Mouse (Mus musculus) heart, adult 9 months (tissue): ENCODE data around the gene Rpl22l1.
"Not testable (repeated sequence)": the region's sequence is repeated elsewhere in the genome, so short reads cannot be mapped to it uniquely, and the experiment has no call there.

Source experiments
- DNase-seq, 2 experiments: peaks; one replicate each; pipeline ENCODE4 v3.0.0; 2022; ENCODE audit warnings: low spot score in 2 of 2

The Rpl22l1 gene

DNA sequence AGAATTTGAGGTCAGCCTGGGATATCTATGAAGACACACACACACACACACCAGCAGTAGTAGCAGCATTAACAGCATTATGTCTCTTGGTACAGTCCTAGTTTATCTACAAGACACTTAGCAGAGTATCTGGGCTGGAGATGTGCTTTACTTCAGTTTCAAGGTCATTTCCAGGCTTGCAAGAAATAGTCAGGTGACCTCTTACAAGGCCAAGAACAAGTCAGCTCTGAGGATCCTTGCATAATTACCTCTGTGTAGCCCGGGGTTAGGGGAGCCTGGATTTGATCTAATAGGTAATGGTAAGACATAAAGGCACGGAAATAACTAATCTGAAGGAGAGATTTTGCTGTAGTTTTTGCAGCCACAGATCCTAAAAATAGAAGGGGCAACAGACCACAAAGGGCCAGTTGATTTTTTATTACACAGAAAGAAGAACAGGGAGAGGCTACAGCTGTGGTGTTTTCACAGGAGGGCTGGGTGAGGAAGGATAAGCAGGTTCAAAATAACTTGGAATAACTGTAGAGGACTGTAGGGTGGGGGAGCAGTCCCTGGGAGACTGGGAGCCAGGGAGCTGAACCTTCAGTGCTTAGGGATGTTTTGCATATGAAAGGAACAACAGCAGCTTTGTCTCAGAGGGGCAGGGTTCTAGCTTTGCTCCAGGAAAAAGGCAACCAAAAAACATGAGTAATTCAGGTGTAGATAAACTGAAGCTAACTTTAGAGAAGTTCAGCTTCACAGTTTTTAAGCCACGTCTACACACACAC is 36.8 kb downstream of the Rpl22l1 start:
- no peak for DNase-seq

DNA sequence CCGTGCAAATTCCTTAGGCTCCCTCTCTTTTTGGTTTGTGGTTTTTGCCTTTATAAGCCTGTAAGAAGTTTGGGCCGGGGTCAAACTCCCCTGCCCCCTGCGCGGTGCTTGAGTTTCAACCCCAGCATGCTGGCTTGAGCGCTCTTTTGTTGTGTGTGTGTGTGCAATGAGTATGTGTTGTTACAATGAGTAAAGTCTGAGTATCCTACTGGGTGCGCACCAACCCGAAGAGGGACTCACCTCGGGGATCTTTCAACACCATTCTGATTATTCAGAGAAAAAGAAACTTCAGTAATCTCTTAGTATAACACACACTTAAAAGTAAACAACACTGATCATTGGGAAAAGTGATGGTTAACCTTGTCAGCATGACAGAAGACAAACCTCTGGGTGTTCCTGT is 38.0 kb downstream of the Rpl22l1 start:
- DNase-seq = no peak

DNA sequence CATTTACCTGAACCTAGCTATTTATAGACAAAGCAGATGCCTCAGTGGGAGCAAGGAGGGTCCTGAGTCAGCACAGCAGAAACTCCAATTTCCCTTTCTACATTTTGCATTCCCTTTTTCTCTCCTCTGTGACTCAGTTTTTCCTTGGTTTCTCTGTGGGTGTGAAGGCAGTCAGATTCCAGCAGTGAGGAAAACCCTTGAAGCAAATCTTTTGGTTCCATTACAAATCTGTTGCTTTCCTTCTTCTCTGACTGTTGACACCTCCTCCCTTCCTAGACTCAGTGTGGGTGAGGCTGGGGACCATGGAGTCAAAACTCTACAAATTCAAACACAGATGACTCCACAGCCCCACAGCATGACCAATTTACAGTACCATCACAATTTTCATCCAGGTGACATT is 41.9 kb downstream of the Rpl22l1 start:
- DNase-seq = no peak

DNA sequence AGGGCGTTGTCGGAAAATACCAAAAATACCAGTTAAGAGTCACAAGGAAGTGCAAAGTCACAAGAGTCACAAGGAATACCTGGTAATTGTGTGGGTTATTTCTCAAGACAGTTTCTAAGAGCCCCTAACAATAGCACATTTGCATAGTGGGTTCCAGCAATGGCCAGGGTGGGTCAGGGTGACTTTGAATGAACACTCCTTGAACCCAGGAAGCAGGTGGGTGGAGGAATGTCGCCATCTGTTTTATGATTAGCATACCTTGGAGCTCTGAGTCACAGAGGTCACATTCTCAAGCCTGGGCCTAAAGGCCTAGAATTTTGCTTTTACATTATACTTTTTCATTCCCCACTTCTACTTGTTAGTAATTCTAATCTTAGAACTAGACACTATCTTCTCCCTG is 46.9 kb downstream of the Rpl22l1 start:
- DNase-seq = not testable (repeated sequence)
